Mouse (Mus musculus): Measurements from ENCODE around the gene Dhx15.
A peak's percentile ranks its signal among the peaks of the same experiment; 100 is the strongest.
"Not testable (repeated sequence)": the region's sequence is repeated elsewhere in the genome, so short reads cannot be mapped to it uniquely, and the experiment has no call there.

Dhx15 gene

GRCm38 (mm10) chr5:52190371-52191179 lies at the start of gene Dhx15:
Gene Dhx15, minus strand, starts transcription at chr5:52190514.
- peak; percentile 83 for DNase-seq (ENCODE audit: low spot score)

GRCm38 (mm10) chr5:52238877-52239276 lies 48.6 kb upstream of the Dhx15 start:
- DNase-seq (ENCODE audit: low spot score), result no peak

GRCm38 (mm10) chr5:52237956-52238735 lies 47.8 kb upstream of the Dhx15 start:
- no peak for DNase-seq (ENCODE audit: low spot score)

- not testable (repeated sequence) for DNase-seq (ENCODE audit: low spot score)
These were observed 46.3 kb upstream of the Dhx15 start for GRCm38 (mm10) chr5:52236585-52236984.

- DNase-seq (ENCODE audit: low spot score), result no peak
These were observed 44.3 kb upstream of the Dhx15 start for GRCm38 (mm10) chr5:52234570-52234969.

- no peak for DNase-seq (ENCODE audit: low spot score)
These were observed 43.6 kb upstream of the Dhx15 start for GRCm38 (mm10) chr5:52233891-52234290.

GRCm38 (mm10) chr5:52232611-52233010 lies 42.3 kb upstream of the Dhx15 start:
- DNase-seq (ENCODE audit: low spot score), result no peak

- DNase-seq (ENCODE audit: low spot score), result no peak
These were observed 41.9 kb upstream of the Dhx15 start for GRCm38 (mm10) chr5:52232199-52232598.

GRCm38 (mm10) chr5:52230466-52230865 lies 40.2 kb upstream of the Dhx15 start:
- no peak for DNase-seq (ENCODE audit: low spot score)

- DNase-seq (ENCODE audit: low spot score), result no peak
These were observed 36.4 kb upstream of the Dhx15 start for GRCm38 (mm10) chr5:52226677-52227076.

GRCm38 (mm10) chr5:52221596-52221995 lies 31.3 kb upstream of the Dhx15 start:
- no peak for DNase-seq (ENCODE audit: low spot score)

GRCm38 (mm10) chr5:52220013-52220804 lies 29.9 kb upstream of the Dhx15 start:
- DNase-seq (ENCODE audit: low spot score), result no peak

- no peak for DNase-seq (ENCODE audit: low spot score)
These were observed 27.9 kb upstream of the Dhx15 start for GRCm38 (mm10) chr5:52218238-52218637.

GRCm38 (mm10) chr5:52213143-52213900 lies 23.0 kb upstream of the Dhx15 start:
- DNase-seq (ENCODE audit: low spot score), result no peak

GRCm38 (mm10) chr5:52191180-52191468 lies 810 bp upstream of the Dhx15 start:
- no peak for DNase-seq (ENCODE audit: low spot score)

- DNase-seq (ENCODE audit: low spot score), result peak; percentile 50
These were observed 499 bp downstream of the Dhx15 start for GRCm38 (mm10) chr5:52189664-52190365.

- DNase-seq (ENCODE audit: low spot score), result no peak
These were observed 2.1 kb downstream of the Dhx15 start for GRCm38 (mm10) chr5:52188206-52188605.

GRCm38 (mm10) chr5:52177326-52177725 lies 13.0 kb downstream of the Dhx15 start:
- DNase-seq (ENCODE audit: low spot score), result no peak

- DNase-seq (ENCODE audit: low spot score), result no peak
These were observed 21.8 kb downstream of the Dhx15 start for GRCm38 (mm10) chr5:52168468-52168867.

- DNase-seq (ENCODE audit: low spot score), result no peak
These were observed 41.2 kb downstream of the Dhx15 start for GRCm38 (mm10) chr5:52149138-52149537.

- DNase-seq (ENCODE audit: low spot score), result no peak
These were observed 43.2 kb downstream of the Dhx15 start for GRCm38 (mm10) chr5:52147141-52147540.

Data from urinary bladder, postnatal 25 days (tissue).